Mouse (Mus musculus): ENCODE results near the gene Pde3a.

Gene Pde3a

GRCm38 (mm10) chr6:141403943-141404342 is 154.9 kb downstream of the Pde3a start:
- no peak for DNase-seq (ENCODE audit: low spot score in 2 of 2)

GRCm38 (mm10) chr6:141404649-141405048 is 155.6 kb downstream of the Pde3a start:
- no peak for DNase-seq (ENCODE audit: low spot score in 2 of 2)

GRCm38 (mm10) chr6:141405496-141405895 is 156.4 kb downstream of the Pde3a start:
- no peak for DNase-seq (ENCODE audit: low spot score in 2 of 2)

GRCm38 (mm10) chr6:141408758-141409157 is 159.7 kb downstream of the Pde3a start:
- peak; percentile 54 to 60 for DNase-seq (ENCODE audit: low spot score in 2 of 2)

- no peak for DNase-seq (ENCODE audit: low spot score in 2 of 2)
These were observed 161.8 kb downstream of the Pde3a start for GRCm38 (mm10) chr6:141410836-141411235.

- DNase-seq (ENCODE audit: low spot score in 2 of 2) = peak in 1 of 2 experiments; percentile 38
These were observed 176.0 kb downstream of the Pde3a start for GRCm38 (mm10) chr6:141425114-141425513.

GRCm38 (mm10) chr6:141428587-141428986 is 179.5 kb downstream of the Pde3a start:
- DNase-seq (ENCODE audit: low spot score in 2 of 2) = no peak

GRCm38 (mm10) chr6:141430134-141430533 is 181.1 kb downstream of the Pde3a start:
- no peak for DNase-seq (ENCODE audit: low spot score in 2 of 2)

- DNase-seq (ENCODE audit: low spot score in 2 of 2) = no peak
These were observed 183.4 kb downstream of the Pde3a start for GRCm38 (mm10) chr6:141432271-141432974.

- no peak for DNase-seq (ENCODE audit: low spot score in 2 of 2)
These were observed 185.1 kb downstream of the Pde3a start for GRCm38 (mm10) chr6:141433917-141434756.

- DNase-seq (ENCODE audit: low spot score in 2 of 2) = no peak
These were observed 186.1 kb downstream of the Pde3a start for GRCm38 (mm10) chr6:141435160-141435559.

GRCm38 (mm10) chr6:141439965-141440364 is 190.9 kb downstream of the Pde3a start:
- DNase-seq (ENCODE audit: low spot score in 2 of 2) = no peak

GRCm38 (mm10) chr6:141447547-141447946 is 198.5 kb downstream of the Pde3a start:
- DNase-seq (ENCODE audit: low spot score in 2 of 2) = peak; percentile 21 to 61

GRCm38 (mm10) chr6:141448886-141449285 is 199.8 kb downstream of the Pde3a start:
- DNase-seq (ENCODE audit: low spot score in 2 of 2) = no peak

- no peak for DNase-seq (ENCODE audit: low spot score in 2 of 2)
These were observed 206.3 kb downstream of the Pde3a start for GRCm38 (mm10) chr6:141455335-141455734.

- no peak for DNase-seq (ENCODE audit: low spot score in 2 of 2)
These were observed 207.5 kb downstream of the Pde3a start for GRCm38 (mm10) chr6:141456591-141456990.

- no peak for DNase-seq (ENCODE audit: low spot score in 2 of 2)
These were observed 221.2 kb downstream of the Pde3a start for GRCm38 (mm10) chr6:141470251-141470650.

GRCm38 (mm10) chr6:141474223-141474622 is 225.2 kb downstream of the Pde3a start:
- DNase-seq (ENCODE audit: low spot score in 2 of 2) = no peak

GRCm38 (mm10) chr6:141474696-141475095 is 225.6 kb downstream of the Pde3a start:
- no peak for DNase-seq (ENCODE audit: low spot score in 2 of 2)

GRCm38 (mm10) chr6:141485302-141486021 is 236.4 kb downstream of the Pde3a start:
- peak; percentile 41 to 53 for DNase-seq (ENCODE audit: low spot score in 2 of 2)

- DNase-seq (ENCODE audit: low spot score in 2 of 2) = peak; percentile 6 to 10
These were observed 238.2 kb downstream of the Pde3a start for GRCm38 (mm10) chr6:141487266-141487665.

- peak in 1 of 2 experiments; percentile 11 for DNase-seq (ENCODE audit: low spot score in 2 of 2)
These were observed 239.6 kb downstream of the Pde3a start for GRCm38 (mm10) chr6:141488619-141489018.

Data from heart, adult 9 months (tissue).